Mouse (Mus musculus): ENCODE data around the gene P2rx3.

DNA sequence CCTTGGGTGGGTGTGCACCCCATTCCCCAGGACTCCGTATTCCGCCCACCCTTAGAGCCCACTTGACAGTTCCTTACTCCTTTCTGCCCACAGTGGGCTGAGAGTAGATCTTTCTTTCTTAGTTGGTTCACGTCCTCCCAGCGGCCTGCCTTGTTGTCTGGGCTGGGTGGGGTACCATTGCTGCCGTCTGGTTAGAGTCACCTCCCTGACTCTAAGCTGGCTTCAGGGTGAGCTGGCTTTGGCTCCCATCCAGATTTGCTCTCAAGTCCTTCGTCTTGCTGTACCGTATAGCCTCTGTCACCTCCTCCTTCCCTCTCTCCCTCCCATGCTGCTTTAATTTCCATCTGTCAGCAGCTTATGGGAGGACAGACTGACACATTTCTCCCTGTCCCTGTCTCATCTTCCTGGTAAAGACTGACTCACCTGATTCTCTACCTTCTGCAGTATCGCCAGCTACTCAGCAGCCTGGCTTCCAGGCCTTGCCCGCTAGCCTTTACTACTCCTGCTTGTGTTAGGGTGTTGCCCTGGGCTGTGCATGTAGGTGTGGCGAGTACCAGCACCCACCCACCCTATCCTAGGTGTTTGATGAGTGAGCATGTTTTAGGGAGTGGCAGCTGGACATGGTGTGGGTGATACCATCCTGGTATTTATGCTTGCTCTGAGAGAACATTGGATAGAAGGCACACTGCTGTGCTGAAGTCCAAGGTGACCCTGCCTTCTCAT lies 30.8 kb upstream of the P2rx3 start:
- no peak for TF ChIP-seq CTCF (IDR thresholded peaks at IDR 0.05)
- no peak for TF ChIP-seq EP300 (IDR thresholded peaks at IDR 0.05)
